8 mouse cellular contexts compared by ENCODE assay signal in the genomic region with DNA sequence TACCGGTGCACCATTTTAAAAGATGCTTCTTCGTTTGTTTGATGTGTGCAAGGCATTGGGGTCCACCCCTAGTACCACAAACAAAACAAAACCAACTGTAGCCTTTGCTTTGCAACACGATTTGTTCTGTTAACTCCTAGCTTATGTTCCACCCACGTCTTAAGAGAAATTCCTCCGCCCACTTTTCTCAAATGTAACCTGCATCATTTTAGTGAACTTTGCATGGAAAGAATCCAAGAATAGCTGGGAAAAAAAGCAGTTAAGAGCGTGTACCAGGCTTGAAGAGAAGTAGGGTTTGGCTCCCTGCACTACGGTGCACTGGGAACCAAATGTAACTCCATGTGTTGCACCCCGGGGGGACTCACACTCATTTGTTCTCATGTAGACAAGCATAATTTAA. TPM values are rescaled to one million over a fixed set of nuclear protein-coding genes. Genes with fewer than 3 reads are reported as not detected.
DNase-seq lines count a peak whose midpoint lies in the region; ATAC-seq and TF ChIP-seq lines count a peak whose summit lies in the region.

No protein-coding gene starts in this region.

- H3K4me3 ChIP-seq in lung, embryonic 14.5 days (ENCODE audit: low read depth, low read length), result peak overlapping the region; percentile 89
- peak overlapping the region; percentile 99 for H3K4me3 ChIP-seq in brown adipose tissue, adult 24 weeks (ENCODE audit: insufficient read depth, low read depth, low read length)
- H3K4me3 ChIP-seq in hindbrain, postnatal 0 days (ENCODE audit: low read length), result peak overlapping the region; percentile 85
- H3K4me3 ChIP-seq in neural tube, embryonic 13.5 days, result peak overlapping the region; percentile 96

- peak overlapping the region; percentile 100 for H3K9ac ChIP-seq in lung, embryonic 14.5 days
- H3K9ac ChIP-seq in hindbrain, postnatal 0 days (replicated peaks; ENCODE audit: low read length), result peak overlapping the region; percentile 99
- H3K9ac ChIP-seq in neural tube, embryonic 13.5 days, result peak overlapping the region; percentile 100

- H3K36me3 ChIP-seq in lung, embryonic 14.5 days (ENCODE audit: insufficient read depth), result peaks cover 14% of the 10 kb centered on the region
- peaks cover 2% of the 10 kb centered on the region; the same call in 1 of the 2 replicates for H3K36me3 ChIP-seq in hindbrain, postnatal 0 days (ENCODE audit: insufficient read depth, low read length)
- peaks cover 6% of the 10 kb centered on the region for H3K36me3 ChIP-seq in neural tube, embryonic 13.5 days

- H3K9me3 ChIP-seq in lung, embryonic 14.5 days (ENCODE audit: low read depth, low read length), result no peaks in the 10 kb centered on the region
- no peaks in the 10 kb centered on the region for H3K9me3 ChIP-seq in hindbrain, postnatal 0 days (ENCODE audit: low read length)
- H3K9me3 ChIP-seq in neural tube, embryonic 13.5 days, result no peaks in the 10 kb centered on the region

- 5% methylated on average over 8 of the region's 8 CpGs for WGBS in lung, embryonic 14.5 days
- 13% methylated on average over 8 of the region's 8 CpGs for WGBS in hindbrain, postnatal 0 days
- WGBS in neural tube, embryonic 13.5 days, result 22% methylated on average over 8 of the region's 8 CpGs

- DNase-seq in lung, embryonic 14.5 days, result peak; percentile 57
- DNase-seq in lung, postnatal 4 days, result no peak
- DNase-seq in hindbrain, postnatal 0 days (ENCODE audit: low spot score), result no peak
- DNase-seq in left cerebral cortex, adult 8-10 months (ENCODE audit: low spot score in 2 of 2), result no peak
- no peak for DNase-seq in layer of hippocampus, adult 9-10 months (ENCODE audit: low spot score)
- DNase-seq in lung, postnatal 14 days, result no peak

- ATAC-seq in lung, embryonic 14.5 days (ENCODE audit: insufficient read depth), result no peak
- no peak for ATAC-seq in hindbrain, postnatal 0 days
- ATAC-seq in neural tube, embryonic 13.5 days (ENCODE audit: low read depth), result no peak

- no peak for TF ChIP-seq CTCF in lung, embryonic 14.5 days (IDR thresholded peaks at IDR 0.05; ENCODE audit: low read depth)
- TF ChIP-seq CTCF in hindbrain, postnatal 0 days (IDR thresholded peaks at IDR 0.05; ENCODE audit: low read depth), result no peak

- no peak overlapping the region; the same call in 1 of the 2 replicates for H3K27ac ChIP-seq in lung, embryonic 14.5 days (ENCODE audit: low read depth)
- H3K27ac ChIP-seq in brown adipose tissue, adult 24 weeks (replicated peaks; ENCODE audit: low read depth, low read length), result no peak overlapping the region
- no peak overlapping the region; the same call in 1 of the 2 replicates for H3K27ac ChIP-seq in hindbrain, postnatal 0 days
- H3K27ac ChIP-seq in neural tube, embryonic 13.5 days (replicated peaks), result peak overlapping the region; percentile 99; the same call in 1 of the 2 replicates

- H3K4me1 ChIP-seq in lung, embryonic 14.5 days (ENCODE audit: insufficient read depth), result peaks cover 15% of the 10 kb centered on the region
- peaks cover 7% of the 10 kb centered on the region for H3K4me1 ChIP-seq in brown adipose tissue, adult 24 weeks (ENCODE audit: control insufficient read depth, insufficient read depth, insufficient read length, low read length)
- H3K4me1 ChIP-seq in hindbrain, postnatal 0 days (ENCODE audit: insufficient read depth, low read length), result peaks cover 15% of the 10 kb centered on the region
- peaks cover 29% of the 10 kb centered on the region for H3K4me1 ChIP-seq in neural tube, embryonic 13.5 days (replicated peaks)

- no peaks in the 10 kb centered on the region for H3K27me3 ChIP-seq in lung, embryonic 14.5 days (ENCODE audit: insufficient read depth, low read length)
- no peaks in the 10 kb centered on the region for H3K27me3 ChIP-seq in hindbrain, postnatal 0 days (ENCODE audit: insufficient read depth, low read length)
- H3K27me3 ChIP-seq in neural tube, embryonic 13.5 days, result no peaks in the 10 kb centered on the region

- H3K4me2 ChIP-seq in lung, embryonic 14.5 days, result peak overlapping the region; percentile 86
- peak overlapping the region; percentile 78 for H3K4me2 ChIP-seq in hindbrain, postnatal 0 days (ENCODE audit: low read depth, low read length)
- H3K4me2 ChIP-seq in neural tube, embryonic 13.5 days, result peak overlapping the region; percentile 72

RNA-seq across cellular contexts. Expression of a gene that starts 1.2 kb away (rescaled TPM):
- 79.7 and 84.8 TPM in 2 replicates for polyA plus RNA-seq in lung, embryonic 14.5 days (2014; fragmentation: Nextera tagmentation; extraction: Ambion mirVana)
- 23.8 and 27.0 TPM in 2 replicates for polyA plus RNA-seq in brown adipose tissue, adult 24 weeks (2012; ENCODE audit: insufficient read depth, insufficient read length, missing spikeins)
- total RNA-seq in hindbrain, postnatal 0 days (2014; rRNA removed), result 132 and 145 TPM in 2 replicates
- polyA plus RNA-seq in hindbrain, postnatal 0 days (2015; fragmentation: Nextera tagmentation; extraction: Ambion mirVana), result 51.7 and 55.0 TPM in 2 replicates
- polyA plus RNA-seq in neural tube, embryonic 13.5 days (2015; fragmentation: Nextera tagmentation; extraction: Ambion mirVana), result 69.7 and 73.4 TPM in 2 replicates
- 10 to 100 TPM; 65.8 to 72.3 (median 68.7) TPM for total RNA-seq in left cerebral cortex, adult 8-10 months (2022)

RNA-seq across cellular contexts. Expression of a gene that starts 20.3 kb away (rescaled TPM):
- polyA plus RNA-seq in lung, embryonic 14.5 days (2014; fragmentation: Nextera tagmentation; extraction: Ambion mirVana), result 76.4 and 76.6 TPM in 2 replicates
- polyA plus RNA-seq in brown adipose tissue, adult 24 weeks (2012; ENCODE audit: insufficient read depth, insufficient read length, missing spikeins), result 42.2 and 43.3 TPM in 2 replicates
- 111 and 113 TPM in 2 replicates for total RNA-seq in hindbrain, postnatal 0 days (2014; rRNA removed)
- polyA plus RNA-seq in hindbrain, postnatal 0 days (2015; fragmentation: Nextera tagmentation; extraction: Ambion mirVana), result 129 TPM in 2 replicates
- polyA plus RNA-seq in neural tube, embryonic 13.5 days (2015; fragmentation: Nextera tagmentation; extraction: Ambion mirVana), result 132 and 144 TPM in 2 replicates
- total RNA-seq in left cerebral cortex, adult 8-10 months (2022), result 10 to 100 TPM; 68.2 to 79.0 (median 74.8) TPM

RNA-seq across cellular contexts. Expression of a gene that starts 33.1 kb away (rescaled TPM):
- 55.5 and 59.7 TPM in 2 replicates for polyA plus RNA-seq in lung, embryonic 14.5 days (2014; fragmentation: Nextera tagmentation; extraction: Ambion mirVana)
- polyA plus RNA-seq in brown adipose tissue, adult 24 weeks (2012; ENCODE audit: insufficient read depth, insufficient read length, missing spikeins), result 80.7 and 86.3 TPM in 2 replicates
- 4.9 and 11.0 TPM in 2 replicates for total RNA-seq in hindbrain, postnatal 0 days (2014; rRNA removed)
- 32.1 and 35.6 TPM in 2 replicates for polyA plus RNA-seq in hindbrain, postnatal 0 days (2015; fragmentation: Nextera tagmentation; extraction: Ambion mirVana)
- 23.3 and 26.2 TPM in 2 replicates for polyA plus RNA-seq in neural tube, embryonic 13.5 days (2015; fragmentation: Nextera tagmentation; extraction: Ambion mirVana)
- 10 to 100 TPM; 28.6 to 32.2 (median 31.0) TPM for total RNA-seq in left cerebral cortex, adult 8-10 months (2022)

RNA-seq across cellular contexts. Expression of a gene that starts 59.3 kb away (rescaled TPM):
- 38.5 and 43.7 TPM in 2 replicates for polyA plus RNA-seq in lung, embryonic 14.5 days (2014; fragmentation: Nextera tagmentation; extraction: Ambion mirVana)
- 16.4 and 21.2 TPM in 2 replicates for polyA plus RNA-seq in brown adipose tissue, adult 24 weeks (2012; ENCODE audit: insufficient read depth, insufficient read length, missing spikeins)
- 17.9 and 18.7 TPM in 2 replicates for total RNA-seq in hindbrain, postnatal 0 days (2014; rRNA removed)
- polyA plus RNA-seq in hindbrain, postnatal 0 days (2015; fragmentation: Nextera tagmentation; extraction: Ambion mirVana), result 19.9 and 23.4 TPM in 2 replicates
- polyA plus RNA-seq in neural tube, embryonic 13.5 days (2015; fragmentation: Nextera tagmentation; extraction: Ambion mirVana), result 27.5 and 27.8 TPM in 2 replicates
- 10 to 100 TPM; 39.6 to 48.5 (median 45.3) TPM for total RNA-seq in left cerebral cortex, adult 8-10 months (2022)
